Mouse (Mus musculus): ENCODE data around the gene Zfp704. TPM values are rescaled to one million over a fixed set of nuclear protein-coding genes. Genes with fewer than 3 reads are reported as not detected.

Zfp704 gene
- total and polyA plus RNA-seq, 3 experiments = under 0.01 TPM; not detected in 2

GRCm38 (mm10) chr3:9454556-9455330 is 155.1 kb downstream of the Zfp704 start:
- no peaks in the 10 kb centered on the region for H3K79me2 ChIP-seq (ENCODE audit: control insufficient read depth, insufficient read depth, low read length, poor library complexity)
- H3K4me1 ChIP-seq (ENCODE audit: control insufficient read depth in 1 of 2, insufficient read depth in 2 of 2, low read length in 2 of 2) = no peaks in the 10 kb centered on the region
- H3K9ac ChIP-seq (ENCODE audit: control insufficient read depth, low read depth, low read length, poor library complexity, severe bottlenecking) = no peak overlapping the region
- H3K27ac ChIP-seq (ENCODE audit: control insufficient read depth, low read depth, low read length) = no peak overlapping the region
- no peak for TF ChIP-seq TCF12 (IDR thresholded peaks at IDR 0.05; ENCODE audit: low read depth, low read length)
- TF ChIP-seq CHD1 (IDR thresholded peaks at IDR 0.05; ENCODE audit: low read depth, low read length) = no peak
- TF ChIP-seq E2F4 (IDR thresholded peaks at IDR 0.05; ENCODE audit: borderline replicate concordance, low read depth, low read length) = no peak
- TF ChIP-seq SIN3A (IDR thresholded peaks at IDR 0.05; ENCODE audit: low read length) = no peak
- no peak for TF ChIP-seq GATA1 (IDR thresholded peaks at IDR 0.05; ENCODE audit: low read depth, low read length)
- no peak for TF ChIP-seq ZKSCAN1 (IDR thresholded peaks at IDR 0.05; ENCODE audit: low read depth, low read length)
- no peak for TF ChIP-seq MXI1 (IDR thresholded peaks at IDR 0.05; ENCODE audit: low read depth, low read length)
- no peak for TF ChIP-seq GABPA (IDR thresholded peaks at IDR 0.05; ENCODE audit: low read depth, low read length)
- no peaks in the 10 kb centered on the region for H3K27me3 ChIP-seq (ENCODE audit: control insufficient read depth in 1 of 2, insufficient read depth in 2 of 2, low read length in 2 of 2)
- H3K36me3 ChIP-seq (ENCODE audit: control insufficient read depth in 1 of 2, insufficient read depth in 2 of 2, low read length in 2 of 2) = no peaks in the 10 kb centered on the region
- no peaks in the 10 kb centered on the region for H3K9me3 ChIP-seq (replicated peaks; ENCODE audit: insufficient read depth, low read length)
- no peak overlapping the region for H3K4me3 ChIP-seq (ENCODE audit: control insufficient read depth in 1 of 2, insufficient read depth in 1 of 2, low read depth in 2 of 2, low read length in 2 of 2)
- DNase-seq (ENCODE audit: low read depth, low spot score) = no peak

DNA sequence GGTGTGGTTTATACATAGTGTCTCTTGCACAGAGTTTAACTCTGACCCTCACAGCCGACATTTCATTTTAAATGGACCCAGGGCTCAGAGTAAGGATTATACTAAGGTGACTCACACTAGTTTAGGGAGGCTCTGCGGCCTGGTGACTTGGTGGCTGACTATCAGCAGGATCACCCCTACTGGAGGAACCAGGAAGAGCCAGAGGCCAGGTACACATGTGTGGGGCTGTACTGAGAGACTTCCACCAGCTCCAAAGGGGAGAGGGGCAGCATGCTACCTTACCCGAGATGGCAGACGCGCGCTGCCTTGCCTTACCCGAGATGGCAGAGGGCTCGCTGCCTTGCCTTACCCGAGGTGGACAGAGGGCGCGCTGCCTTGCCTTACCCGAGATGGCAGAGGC is 159.4 kb downstream of the Zfp704 start:
- H3K4me3 ChIP-seq (ENCODE audit: control insufficient read depth in 1 of 2, insufficient read depth in 1 of 2, low read depth in 2 of 2, low read length in 2 of 2) = no peak overlapping the region
- no peak for TF ChIP-seq JUND (IDR thresholded peaks at IDR 0.05; ENCODE audit: low read depth, low read length)
- TF ChIP-seq NELFE (IDR thresholded peaks at IDR 0.05; ENCODE audit: low read depth, low read length) = no peak
- TF ChIP-seq ETS1 (IDR thresholded peaks at IDR 0.05; ENCODE audit: low read depth, low read length) = no peak
- TF ChIP-seq TAL1 (IDR thresholded peaks at IDR 0.05; ENCODE audit: low read length) = no peak
- TF ChIP-seq POLR2AphosphoS5 (IDR thresholded peaks at IDR 0.05; ENCODE audit: borderline replicate concordance, low read depth, low read length) = no peak
- no peak for TF ChIP-seq SIN3A (IDR thresholded peaks at IDR 0.05; ENCODE audit: low read length)
- no peak for TF ChIP-seq BHLHE40 (IDR thresholded peaks at IDR 0.05; ENCODE audit: borderline replicate concordance, low read depth, low read length)
- no peak for TF ChIP-seq KAT2A (conservative IDR thresholded peaks at IDR 0.05; ENCODE audit: low read depth, low read length)
- TF ChIP-seq ELF1 (IDR thresholded peaks at IDR 0.05; ENCODE audit: low read depth, low read length) = no peak
- TF ChIP-seq ZC3H11A (IDR thresholded peaks at IDR 0.05; ENCODE audit: low read depth, low read length) = no peak
- H3K4me1 ChIP-seq (ENCODE audit: control insufficient read depth in 1 of 2, insufficient read depth in 2 of 2, low read length in 2 of 2) = no peaks in the 10 kb centered on the region
- H3K9ac ChIP-seq (ENCODE audit: control insufficient read depth, low read depth, low read length, poor library complexity, severe bottlenecking) = no peak overlapping the region
- H3K36me3 ChIP-seq (ENCODE audit: control insufficient read depth in 1 of 2, insufficient read depth in 2 of 2, low read length in 2 of 2) = no peaks in the 10 kb centered on the region
- no peak for DNase-seq (ENCODE audit: low read depth, low spot score)
- no peaks in the 10 kb centered on the region for H3K9me3 ChIP-seq (replicated peaks; ENCODE audit: insufficient read depth, low read length)
- no peaks in the 10 kb centered on the region for H3K79me2 ChIP-seq (ENCODE audit: control insufficient read depth, insufficient read depth, low read length, poor library complexity)
- no peaks in the 10 kb centered on the region for H3K27me3 ChIP-seq (ENCODE audit: control insufficient read depth in 1 of 2, insufficient read depth in 2 of 2, low read length in 2 of 2)
- H3K27ac ChIP-seq (ENCODE audit: control insufficient read depth, low read depth, low read length) = no peak overlapping the region

Measured in MEL (cell line).